Mouse (Mus musculus): ENCODE measurements around the gene Cyp8b1. TPM values are rescaled to one million over a fixed set of nuclear protein-coding genes. Genes with fewer than 3 reads are reported as not detected.

The Cyp8b1 gene
- polyA plus RNA-seq, 1 experiment from 2014 or later, result not detected

DNA sequence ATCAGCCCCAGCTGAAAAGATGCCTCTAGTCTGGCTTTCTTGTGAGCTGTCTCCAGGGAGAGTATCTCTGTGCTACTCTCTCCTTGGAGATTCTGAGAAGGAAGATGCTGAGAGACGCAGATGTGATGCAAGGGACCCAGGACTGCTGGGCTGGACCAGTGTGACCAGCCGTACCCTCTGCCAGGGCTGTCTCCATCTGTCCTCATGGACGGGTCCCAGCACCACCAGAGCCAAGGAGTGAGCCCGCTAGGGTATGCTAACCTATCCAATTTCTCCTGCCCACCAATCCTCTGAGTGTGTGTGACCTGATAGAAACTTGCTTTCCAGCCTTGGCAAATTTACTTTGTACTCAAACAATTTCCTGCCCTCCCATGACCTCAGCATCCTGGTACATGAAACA, 3.3 kb downstream of the Cyp8b1 start:
- Histone ChIP-seq H3K4me1 (no peaks in the 10 kb centered on the region), H3K4me3 (no peak overlapping the region), H3K9ac (no peak overlapping the region), H3K36me3 (no peaks in the 10 kb centered on the region), H3K9me3 (no peaks in the 10 kb centered on the region), H3K27me3 (no peaks in the 10 kb centered on the region), H3K27ac (no peak overlapping the region), H3K4me2 (no peak overlapping the region)
- no peak for ATAC-seq (ENCODE audit: borderline replicate concordance, extremely low read depth, low FRiP score, low TSS enrichment)
- WGBS, result 70% methylated on average over 4 of the region's 4 CpGs

DNA sequence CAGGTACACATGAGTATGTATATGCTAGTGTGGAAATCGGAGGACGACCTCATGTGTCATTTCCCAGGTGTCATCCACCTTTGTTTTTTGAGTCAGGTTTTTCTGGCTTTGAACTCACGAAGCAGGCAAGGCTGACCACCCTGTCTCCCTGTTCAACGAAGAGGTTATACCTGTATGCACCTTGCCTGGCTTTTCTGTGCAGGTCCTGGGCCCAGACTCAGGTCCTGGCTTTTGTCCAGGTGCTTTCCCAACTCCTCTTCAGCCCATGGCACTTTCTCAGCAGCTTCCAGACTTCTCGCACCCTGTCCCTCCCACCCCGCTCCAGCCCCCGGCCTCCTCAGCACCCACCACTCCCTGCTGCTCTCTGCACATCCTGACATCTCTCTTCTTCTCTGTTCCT, 4.9 kb downstream of the Cyp8b1 start:
- H3K4me2 ChIP-seq, result no peak overlapping the region
- no peaks in the 10 kb centered on the region for H3K9me3 ChIP-seq
- no peak overlapping the region for H3K27ac ChIP-seq
- H3K27me3 ChIP-seq, result no peaks in the 10 kb centered on the region
- ATAC-seq (ENCODE audit: borderline replicate concordance, extremely low read depth, low FRiP score, low TSS enrichment), result no peak
- WGBS, result 89% methylated on average over 7 of the region's 7 CpGs
- H3K36me3 ChIP-seq, result no peaks in the 10 kb centered on the region
- no peak overlapping the region for H3K4me3 ChIP-seq
- no peak overlapping the region for H3K9ac ChIP-seq
- no peaks in the 10 kb centered on the region for H3K4me1 ChIP-seq

DNA sequence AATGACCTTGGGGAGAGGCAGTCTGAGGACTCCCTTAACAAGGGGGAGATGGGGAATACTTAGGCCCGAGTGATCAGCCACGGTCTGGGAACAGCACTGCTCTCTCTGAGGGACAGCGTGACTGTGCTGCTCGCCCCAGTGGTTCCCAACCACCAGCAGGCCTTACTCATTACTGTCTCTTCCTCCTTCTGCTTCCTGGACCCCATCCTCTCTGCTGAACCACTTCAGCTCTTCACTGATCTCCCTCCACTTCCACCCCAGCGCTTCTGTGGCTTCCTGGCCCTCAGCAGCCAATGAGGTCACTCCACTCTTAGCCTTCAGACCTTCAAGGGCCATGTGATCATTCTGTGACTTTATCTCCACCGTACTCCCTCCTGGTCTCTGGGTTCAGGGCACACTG, 6.5 kb downstream of the Cyp8b1 start:
- H3K36me3 ChIP-seq, result no peaks in the 10 kb centered on the region
- 65% methylated on average over 6 of the region's 6 CpGs for WGBS
- no peaks in the 10 kb centered on the region for H3K4me1 ChIP-seq
- no peak overlapping the region for H3K27ac ChIP-seq
- H3K27me3 ChIP-seq, result no peaks in the 10 kb centered on the region
- ATAC-seq (ENCODE audit: borderline replicate concordance, extremely low read depth, low FRiP score, low TSS enrichment), result no peak
- H3K4me2 ChIP-seq, result no peak overlapping the region
- H3K9me3 ChIP-seq, result no peaks in the 10 kb centered on the region
- H3K9ac ChIP-seq, result no peak overlapping the region
- no peak overlapping the region for H3K4me3 ChIP-seq

DNA sequence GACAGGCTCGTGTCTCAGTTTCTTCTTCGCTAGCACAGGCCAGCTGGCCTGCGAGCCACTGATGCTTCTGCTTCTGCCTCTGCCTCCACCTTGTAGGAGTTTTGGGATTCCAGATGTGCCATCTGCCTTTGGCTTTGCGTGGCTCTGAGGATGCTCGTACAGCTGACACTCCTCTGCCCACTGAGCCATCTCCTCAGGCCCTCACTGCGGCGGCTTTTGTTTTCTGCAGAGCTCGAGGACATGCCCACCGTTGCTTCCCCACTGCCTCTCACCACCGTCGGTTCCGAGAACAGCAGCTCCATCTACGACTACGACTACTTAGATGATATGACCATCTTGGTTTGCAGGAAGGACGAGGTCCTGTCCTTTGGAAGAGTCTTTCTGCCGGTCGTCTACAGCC, 7.8 kb downstream of the Cyp8b1 start:
- H3K4me1 ChIP-seq, result no peaks in the 10 kb centered on the region
- H3K4me3 ChIP-seq, result no peak overlapping the region
- no peak overlapping the region for H3K4me2 ChIP-seq
- H3K9me3 ChIP-seq, result no peaks in the 10 kb centered on the region
- H3K36me3 ChIP-seq, result no peaks in the 10 kb centered on the region
- no peak overlapping the region for H3K27ac ChIP-seq
- no peak for ATAC-seq (ENCODE audit: borderline replicate concordance, extremely low read depth, low FRiP score, low TSS enrichment)
- no peaks in the 10 kb centered on the region for H3K27me3 ChIP-seq
- 87% methylated on average over 17 of the region's 17 CpGs for WGBS
- no peak overlapping the region for H3K9ac ChIP-seq

DNA sequence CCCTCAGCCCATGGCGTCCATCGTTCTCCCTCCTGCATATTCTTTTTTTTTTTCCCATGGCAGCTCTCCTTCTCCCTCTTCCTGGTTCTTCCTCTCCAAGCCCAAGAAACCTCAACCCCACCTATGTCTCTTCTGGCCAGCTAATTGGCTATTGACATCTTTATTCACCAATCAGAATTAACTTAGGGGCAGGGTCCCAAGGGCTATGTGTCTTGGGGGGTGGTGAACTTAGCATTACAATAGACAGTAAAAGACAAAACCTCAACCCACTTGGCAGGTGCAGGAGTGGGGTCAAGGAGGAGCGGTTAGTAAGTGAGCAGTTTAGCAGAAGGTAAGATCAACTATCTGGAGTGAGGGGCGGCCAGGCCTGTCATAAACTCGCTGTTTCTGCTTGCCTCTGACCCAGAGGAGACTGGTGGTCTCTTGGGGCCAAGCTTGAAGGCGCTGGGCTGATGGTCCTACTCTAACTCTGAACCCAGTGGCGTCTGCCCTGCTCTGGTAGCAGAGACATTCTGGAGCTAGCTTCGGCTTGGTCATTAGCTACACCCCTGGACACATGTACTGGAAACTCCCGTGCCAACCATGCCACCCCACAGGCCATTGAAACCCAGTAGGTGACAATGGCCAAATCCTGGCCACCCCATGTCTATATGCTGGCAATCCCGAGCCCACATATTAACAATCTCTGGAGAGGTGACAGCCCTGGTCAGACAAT, 8.6 kb downstream of the Cyp8b1 start:
- H3K9me3 ChIP-seq, result no peaks in the 10 kb centered on the region
- no peak overlapping the region for H3K27ac ChIP-seq
- no peak overlapping the region for H3K9ac ChIP-seq
- 68% methylated on average over 10 of the region's 10 CpGs for WGBS
- no peaks in the 10 kb centered on the region for H3K36me3 ChIP-seq
- no peak for ATAC-seq (ENCODE audit: borderline replicate concordance, extremely low read depth, low FRiP score, low TSS enrichment)
- H3K4me2 ChIP-seq, result no peak overlapping the region
- H3K4me1 ChIP-seq, result no peaks in the 10 kb centered on the region
- no peaks in the 10 kb centered on the region for H3K27me3 ChIP-seq
- no peak overlapping the region for H3K4me3 ChIP-seq

DNA sequence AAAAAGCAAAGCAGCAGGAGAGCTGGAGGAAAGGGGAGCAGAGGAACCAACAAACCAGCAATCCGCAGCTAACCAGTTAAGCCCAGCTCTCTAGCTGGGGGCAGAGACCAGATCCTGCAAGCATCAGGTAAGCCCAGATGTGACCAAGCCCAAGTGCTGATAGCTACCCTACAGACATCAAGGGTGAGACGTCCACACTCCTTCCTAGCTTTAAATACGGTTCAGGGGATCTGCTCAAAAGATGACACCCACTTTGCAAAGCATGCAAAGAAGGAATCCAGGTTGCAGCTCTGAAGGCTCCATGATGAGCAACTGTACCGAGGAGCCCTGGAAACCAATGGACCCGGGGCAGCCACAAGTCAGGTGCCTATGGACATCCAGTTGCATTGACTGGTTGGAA, 9.6 kb downstream of the Cyp8b1 start:
- no peak for ATAC-seq (ENCODE audit: borderline replicate concordance, extremely low read depth, low FRiP score, low TSS enrichment)
- WGBS, result 82% methylated on average over 5 of the region's 5 CpGs
- H3K9ac ChIP-seq, result no peak overlapping the region

DNA sequence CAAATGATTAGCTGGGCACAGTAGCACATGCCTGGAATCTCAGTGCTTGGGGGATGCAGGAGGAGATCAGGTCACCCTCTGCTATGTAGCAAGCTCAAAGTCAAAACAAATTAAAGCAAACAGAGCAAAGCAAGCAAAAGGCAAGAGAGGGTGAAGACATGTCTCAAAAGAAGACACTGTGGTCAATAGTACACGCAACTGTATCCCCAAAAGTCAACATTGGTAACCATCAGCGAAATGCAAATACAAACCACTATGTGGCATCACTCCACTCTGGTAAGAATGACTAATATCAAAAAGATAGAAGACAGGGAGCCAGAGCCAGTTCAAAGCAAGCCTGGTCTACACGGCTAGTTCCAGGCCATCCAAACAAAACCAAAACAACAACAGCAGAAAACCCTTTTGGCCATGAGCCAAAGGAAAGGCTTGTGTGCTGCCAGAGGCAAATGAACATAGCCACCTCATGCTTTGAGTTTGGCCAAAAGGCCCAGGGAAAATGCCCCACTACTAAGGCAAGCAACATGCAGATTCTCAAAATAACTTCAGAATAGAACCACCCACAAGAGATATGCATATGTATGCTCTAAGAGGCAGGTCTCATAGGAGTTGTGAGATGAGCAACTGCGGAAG, 10.4 kb downstream of the Cyp8b1 start:
- Histone ChIP-seq H3K27me3 (no peaks in the 10 kb centered on the region), H3K4me1 (no peaks in the 10 kb centered on the region), H3K4me2 (no peak overlapping the region), H3K9me3 (no peaks in the 10 kb centered on the region), H3K36me3 (no peaks in the 10 kb centered on the region), H3K9ac (no peak overlapping the region), H3K27ac (no peak overlapping the region), H3K4me3 (no peak overlapping the region)
- WGBS, result 70% methylated on average over 4 of the region's 4 CpGs
- no peak for ATAC-seq (ENCODE audit: borderline replicate concordance, extremely low read depth, low FRiP score, low TSS enrichment)

More for the DNA sequence above, 9.6 kb downstream of the Cyp8b1 start:
- no peak overlapping the region for H3K4me2 ChIP-seq
- no peak overlapping the region for H3K27ac ChIP-seq
- H3K9me3 ChIP-seq, result no peaks in the 10 kb centered on the region
- no peaks in the 10 kb centered on the region for H3K36me3 ChIP-seq
- no peaks in the 10 kb centered on the region for H3K4me1 ChIP-seq
- no peak overlapping the region for H3K4me3 ChIP-seq
- no peaks in the 10 kb centered on the region for H3K27me3 ChIP-seq

DNA sequence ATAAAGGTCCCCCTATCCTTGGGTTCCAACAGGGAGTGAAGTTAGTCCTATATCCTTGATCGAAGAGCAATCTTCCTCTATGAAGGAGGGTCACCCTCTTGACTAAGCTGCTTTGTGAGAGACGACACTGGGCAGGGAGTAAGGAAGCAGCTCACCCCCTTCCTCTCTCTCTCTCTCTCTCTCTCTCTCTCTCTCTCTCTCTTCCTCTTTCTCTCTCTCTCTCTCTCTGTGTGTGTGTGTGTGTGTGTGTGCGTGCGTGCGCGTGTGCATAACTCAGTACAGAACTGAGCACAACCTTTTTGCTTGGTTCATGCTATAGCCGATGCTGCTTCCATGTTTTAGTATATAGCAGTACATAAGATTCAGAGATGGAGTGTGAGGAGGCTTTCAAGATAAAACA, 11.2 kb downstream of the Cyp8b1 start:
- no peak overlapping the region for H3K9ac ChIP-seq
- H3K9me3 ChIP-seq, result no peaks in the 10 kb centered on the region
- no peak overlapping the region for H3K4me2 ChIP-seq
- H3K4me1 ChIP-seq, result no peaks in the 10 kb centered on the region
- H3K36me3 ChIP-seq, result no peaks in the 10 kb centered on the region
- no peak overlapping the region for H3K27ac ChIP-seq
- H3K4me3 ChIP-seq, result no peak overlapping the region
- H3K27me3 ChIP-seq, result no peaks in the 10 kb centered on the region
- ATAC-seq (ENCODE audit: borderline replicate concordance, extremely low read depth, low FRiP score, low TSS enrichment), result no peak
- 81% methylated on average over 7 of the region's 7 CpGs for WGBS

DNA sequence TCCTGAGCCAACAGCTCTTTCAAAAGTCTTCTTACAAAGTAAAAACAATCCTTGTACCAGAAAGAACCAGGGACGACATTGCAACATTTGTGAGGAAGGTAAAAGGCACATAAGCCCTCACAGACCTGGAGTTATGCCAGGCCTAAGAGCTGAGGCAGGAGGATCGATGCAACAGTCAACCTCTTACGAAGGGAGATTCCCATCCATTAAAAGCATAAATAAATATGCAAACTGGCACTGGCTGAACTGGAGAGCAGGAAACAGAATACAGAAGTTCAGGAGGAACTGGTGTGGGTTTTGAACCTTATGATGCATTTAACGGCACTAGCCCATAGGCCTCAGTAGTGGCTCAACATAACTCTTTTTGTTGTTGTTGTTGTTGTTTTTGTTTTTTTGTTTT, 11.8 kb downstream of the Cyp8b1 start:
- no peaks in the 10 kb centered on the region for H3K4me1 ChIP-seq
- no peak overlapping the region for H3K9ac ChIP-seq
- no peaks in the 10 kb centered on the region for H3K27me3 ChIP-seq
- no peak for ATAC-seq (ENCODE audit: borderline replicate concordance, extremely low read depth, low FRiP score, low TSS enrichment)
- H3K27ac ChIP-seq, result no peak overlapping the region
- 66% methylated on average over 4 of the region's 4 CpGs for WGBS
- H3K4me3 ChIP-seq, result no peak overlapping the region
- H3K4me2 ChIP-seq, result no peak overlapping the region
- no peaks in the 10 kb centered on the region for H3K9me3 ChIP-seq
- H3K36me3 ChIP-seq, result no peaks in the 10 kb centered on the region

DNA sequence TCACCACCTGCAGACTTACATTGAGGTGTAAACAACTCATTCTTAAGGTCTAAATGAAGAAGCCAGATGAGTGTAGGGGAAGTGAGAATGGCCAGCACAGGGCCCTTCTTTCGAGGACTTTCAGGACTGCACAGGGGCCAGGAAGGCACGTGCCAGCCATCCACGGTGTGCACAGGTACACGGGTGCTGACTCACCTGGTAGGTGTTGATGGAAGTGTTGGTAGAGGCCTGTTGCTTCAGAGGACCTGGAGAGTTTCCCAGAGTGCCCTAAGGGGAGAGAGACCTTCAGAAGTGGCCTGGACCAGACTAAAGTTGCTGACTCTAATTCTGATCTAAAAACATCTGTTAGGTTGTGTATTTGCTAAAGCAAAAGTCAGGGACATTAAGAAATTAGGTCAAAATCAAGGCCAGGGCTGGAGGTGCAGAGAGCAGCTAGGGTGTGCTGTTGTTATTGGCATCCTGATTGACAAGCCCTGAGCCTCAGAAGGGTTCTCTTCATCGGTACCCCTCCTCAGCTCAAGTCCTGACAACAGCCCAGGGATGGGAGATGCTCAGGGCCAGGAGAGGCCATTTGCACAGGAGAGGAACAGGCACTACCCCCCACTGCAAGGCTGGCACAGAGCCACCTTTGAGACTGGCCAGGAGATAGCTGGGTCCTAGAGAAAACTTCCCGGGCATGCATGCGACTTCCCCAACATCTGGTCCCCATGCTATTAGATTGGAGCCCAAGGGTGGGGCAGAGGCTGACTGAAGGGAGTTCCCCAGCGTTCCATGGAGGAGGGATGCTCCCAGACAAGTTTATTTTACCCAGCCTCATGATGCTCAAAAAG, 12.4 kb downstream of the Cyp8b1 start:
- Histone ChIP-seq H3K27me3 (no peaks in the 10 kb centered on the region), H3K4me3 (no peak overlapping the region), H3K27ac (no peak overlapping the region), H3K9me3 (no peaks in the 10 kb centered on the region), H3K9ac (no peak overlapping the region), H3K4me2 (no peak overlapping the region), H3K36me3 (no peaks in the 10 kb centered on the region), H3K4me1 (no peaks in the 10 kb centered on the region)
- 69% methylated on average over 8 of the region's 8 CpGs for WGBS
- no peak for ATAC-seq (ENCODE audit: borderline replicate concordance, extremely low read depth, low FRiP score, low TSS enrichment)

DNA sequence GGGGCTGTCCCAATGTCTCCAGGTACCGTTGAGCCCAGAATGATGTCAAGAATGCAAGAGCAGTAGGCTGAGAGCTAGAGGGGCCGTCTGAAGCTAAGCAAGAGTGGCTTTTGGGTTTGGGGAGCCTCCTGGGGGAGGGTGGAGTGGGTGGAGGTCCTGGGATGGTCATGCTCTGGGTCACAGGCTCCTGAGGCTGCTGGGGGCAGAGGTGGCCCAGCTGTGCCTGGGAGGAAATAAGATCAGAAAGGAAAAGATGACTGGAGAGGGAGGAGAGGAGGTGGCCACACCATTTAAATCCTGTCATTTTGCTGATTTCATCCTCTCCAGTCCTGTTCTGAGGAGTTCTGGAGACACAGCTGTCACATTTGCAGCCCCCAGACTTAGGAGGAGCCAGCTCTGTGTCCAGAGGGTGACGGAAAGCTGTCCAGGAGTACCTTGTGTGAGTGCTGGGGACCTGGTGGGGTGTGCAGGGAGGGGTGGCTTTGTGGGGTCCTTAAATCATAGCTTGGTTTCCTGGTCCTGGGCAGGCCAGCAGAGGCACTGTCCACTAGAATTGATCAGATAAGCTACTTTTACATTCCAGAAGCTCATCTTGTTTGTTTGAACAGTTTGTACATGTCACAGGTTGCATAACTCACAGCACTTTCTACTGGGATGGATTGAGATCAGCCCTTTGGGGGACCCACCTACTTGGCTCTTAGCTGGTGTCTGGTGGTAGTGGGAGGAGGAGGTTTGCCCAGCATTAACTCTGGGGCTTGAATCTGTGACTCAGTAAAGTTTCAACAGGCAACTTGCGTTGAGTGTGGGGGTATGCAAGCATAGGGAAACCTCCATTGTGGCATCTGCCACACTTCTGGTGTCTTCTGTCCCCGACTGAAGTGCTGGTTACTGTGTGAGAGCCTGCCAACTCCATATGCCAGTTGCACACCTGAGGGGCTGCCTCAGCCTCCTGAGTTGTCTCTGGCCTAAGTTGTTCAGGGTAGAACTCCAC, 14.1 kb downstream of the Cyp8b1 start:
- H3K27me3 ChIP-seq, result no peaks in the 10 kb centered on the region
- no peak overlapping the region for H3K9ac ChIP-seq
- no peaks in the 10 kb centered on the region; the same call in 1 of the 2 replicates for H3K4me1 ChIP-seq
- ATAC-seq (ENCODE audit: borderline replicate concordance, extremely low read depth, low FRiP score, low TSS enrichment), result no peak
- H3K9me3 ChIP-seq, result no peaks in the 10 kb centered on the region
- H3K4me3 ChIP-seq, result no peak overlapping the region
- WGBS, result 47% methylated on average over 5 of the region's 5 CpGs
- no peak overlapping the region for H3K4me2 ChIP-seq
- no peaks in the 10 kb centered on the region for H3K36me3 ChIP-seq
- no peak overlapping the region for H3K27ac ChIP-seq

Measured in lung, embryonic 15.5 days (tissue).